Mouse (Mus musculus) stomach, postnatal 0 days (tissue): ENCODE measurements around the gene Gm29776.

ENCODE experiments used
- CTCF ChIP-seq: IDR thresholded peaks from 2 replicates; pipeline ENCODE4 v1.5.1; 2016; ENCODE audit warnings: antibody characterized with exemption, low read depth, mild to moderate bottlenecking, moderate library complexity
- EP300 ChIP-seq: optimal IDR thresholded peaks from 2 replicates; pipeline ENCODE3; 2016; ENCODE audit warnings: antibody characterized with exemption

- no peak for TF ChIP-seq CTCF
- no peak for TF ChIP-seq EP300
These were observed 4.6 kb upstream of the Gm29776 start for GRCm38 (mm10) chr14:54703207-54703606.
